Mouse (Mus musculus): ENCODE measurements around the gene Dbndd2.

GRCm38 (mm10) chr2:164470254-164470653 is 15.7 kb upstream of the Dbndd2 start:
- TF ChIP-seq POLR2A (IDR thresholded peaks at IDR 0.05; ENCODE audit: borderline replicate concordance, extremely low read depth, insufficient read depth, insufficient read length, poor library complexity, severe bottlenecking) (no peak), CTCF (IDR thresholded peaks at IDR 0.05; ENCODE audit: borderline replicate concordance, extremely low read depth, insufficient read depth, insufficient read length) (peak; percentile 59; the same call in 1 of the 2 replicates)
